Mouse (Mus musculus) liver, embryonic 14.5 days (tissue): Measurements from ENCODE around the gene Lrrn4cl. TPM values are rescaled to one million over a fixed set of nuclear protein-coding genes. Genes with fewer than 3 reads are reported as not detected.

Experiments
- ATAC-seq: fragments of 200-750 bp; cut with Nextera tagmentation; 2 replicates; pipeline ENCODE4 v1.8.0; 2017; ENCODE audit warnings: moderate number of reproducible peaks, mild to moderate bottlenecking, moderate library complexity; ENCODE audit not compliant: insufficient read depth
- DNase-seq, 3 experiments: peaks; one replicate each; pipeline ENCODE4 v3.0.0-alpha.2; 2012 to 2013; ENCODE audit warnings: low read depth in 3 of 3, low spot score in 3 of 3
- H3K27ac ChIP-seq: fragments of 300-500 bp; sonication (generic); 2 replicates; pipeline ENCODE4 v1.5.1; 2014; ENCODE audit warnings: moderate library complexity, mild to moderate bottlenecking, control low read depth, inconsistent platforms
- H3K27me3 ChIP-seq: fragments of 300-500 bp; sonication (generic); 2 replicates; pipeline ENCODE4 v1.6.1; 2014; ENCODE audit warnings: mild to moderate bottlenecking, low read length, moderate library complexity; ENCODE audit not compliant: control insufficient read depth, insufficient read depth
- H3K36me3 ChIP-seq: fragments of 300-500 bp; sonication (generic); replicated peaks from 2 replicates; pipeline ENCODE4 v1.6.1; 2014; ENCODE audit warnings: low read depth; ENCODE audit not compliant: control insufficient read depth, insufficient read depth
- H3K4me1 ChIP-seq, 2 experiments: fragments of 200-500 bp in 1 of 2; fragments of 300-500 bp in 1 of 2; sonication (generic) in 1 of 2; replicated peaks; 2 replicates each; pipeline ENCODE4 v1.6.1; 2012 to 2014; ENCODE audit warnings: antibody characterized with exemption in 1 of 2, inconsistent platforms in 1 of 2, low read length in 1 of 2; ENCODE audit not compliant: control insufficient read depth in 2 of 2, insufficient read depth in 2 of 2
- H3K4me2 ChIP-seq: fragments of 300-500 bp; sonication (generic); 2 replicates; pipeline ENCODE4 v1.6.1; 2014; ENCODE audit warnings: low read depth, mild to moderate bottlenecking, control low read depth, moderate library complexity
- H3K4me3 ChIP-seq, 2 experiments: fragments of 200-500 bp in 1 of 2; fragments of 300-500 bp in 1 of 2; sonication (generic) in 1 of 2; 2 replicates each; pipeline ENCODE4 v1.5.1; 2012 to 2014; ENCODE audit warnings: low read depth in 2 of 2, low read length in 2 of 2, mild to moderate bottlenecking in 2 of 2, control low read depth in 1 of 2, inconsistent platforms in 1 of 2, moderate library complexity in 1 of 2; ENCODE audit not compliant: insufficient read depth in 1 of 2
- H3K9ac ChIP-seq: fragments of 300-500 bp; sonication (generic); replicated peaks from 2 replicates; pipeline ENCODE4 v1.6.1; 2014; ENCODE audit warnings: mild to moderate bottlenecking, control low read depth, moderate library complexity
- H3K9me3 ChIP-seq: fragments of 300-500 bp; sonication (generic); 2 replicates; pipeline ENCODE4 v1.6.1; 2016; ENCODE audit warnings: low read length, mixed read lengths; ENCODE audit not compliant: control insufficient read depth
- CTCF ChIP-seq: IDR thresholded peaks from 2 replicates; pipeline ENCODE4 v1.5.1; 2016; ENCODE audit warnings: antibody characterized with exemption, low read depth, control low read depth
- EP300 ChIP-seq: IDR thresholded peaks from 2 replicates; pipeline ENCODE4 v1.6.1; 2016; ENCODE audit warnings: antibody characterized with exemption, low read depth
- WGBS: fragments of 180-500 bp; shearing (Covaris S2); extraction: QIAGEN DNeasy Blood & Tissue Kit; methylation state at CpG from one replicate; pipeline ENCODE4 v1.1.7; 2014; ENCODE audit not compliant: insufficient replicate concordance; 5-methylcytosine and 5-hydroxymethylcytosine counted together
- polyA plus RNA-seq, 2 experiments: library from polyadenylated mRNA; depleted of rRNA in 1 of 2; stranded (reverse) in 1 of 2; unstranded in 1 of 2; fragments of >200 nt; fragmentation: Nextera tagmentation in 1 of 2; extraction: Ambion mirVana in 1 of 2; gene quantifications; 2 replicates each; pipeline versions ENCODE4 v1.2.1 to v1.2.3; 2012 to 2014

Gene Lrrn4cl
- polyA plus RNA-seq, 2 experiments = 0.10 TPM; not detected in 1

GRCm38 (mm10) chr19:8871267-8872186, 21.0 kb downstream of the Lrrn4cl start, which contains the start of gene Ubxn1:
Ubxn1 (plus strand) TSS chr19:8871496.
- H3K4me1 ChIP-seq = peaks cover 9 to 10% of the 10 kb centered on the region in 2 experiments

GRCm38 (mm10) chr19:8872266-8872840, 21.8 kb downstream of the Lrrn4cl start:
- TF ChIP-seq CTCF = no peak
- no peak for TF ChIP-seq EP300
- ATAC-seq (no peak), DNase-seq (no peak)
- H3K9ac ChIP-seq = peak overlapping the region; percentile 98
- H3K9me3 ChIP-seq = no peaks in the 10 kb centered on the region
- peak overlapping the region; percentile 70 for H3K4me2 ChIP-seq
- 66% methylated on average over 10 of the region's 10 CpGs for WGBS
- H3K4me3 ChIP-seq = peak overlapping the region; percentile 81 to 97
- no peaks in the 10 kb centered on the region for H3K27me3 ChIP-seq
- peaks cover 9 to 10% of the 10 kb centered on the region in 2 experiments for H3K4me1 ChIP-seq
- H3K27ac ChIP-seq = peak overlapping the region; percentile 81
- H3K36me3 ChIP-seq = peaks cover 31% of the 10 kb centered on the region

More at GRCm38 (mm10) chr19:8871267-8872186, 21.0 kb downstream of the Lrrn4cl start, which contains the start of gene Ubxn1:
- peak within 1 kb of the TSS; percentile 70 for H3K4me2 ChIP-seq
- WGBS = under 1% methylated on average over 58 of the region's 59 CpGs
- peaks cover 25% of the 10 kb centered on the region for H3K36me3 ChIP-seq
- DNase-seq (peak; percentile 94 to 96 (median 95)), ATAC-seq (peak; percentile 97)
- TF ChIP-seq EP300 (peak; percentile 42), CTCF (no peak)
- H3K9me3 ChIP-seq = no peaks in the 10 kb centered on the region
- peak within 1 kb of the TSS; percentile 81 to 97 for H3K4me3 ChIP-seq
- no peaks in the 10 kb centered on the region for H3K27me3 ChIP-seq
- peak within 1 kb of the TSS; percentile 98 for H3K9ac ChIP-seq
- peak within 1 kb of the TSS; percentile 81 for H3K27ac ChIP-seq

- Histone ChIP-seq H3K4me3 (no peak overlapping the region), H3K4me2 (no peak overlapping the region), H3K27me3 (no peaks in the 10 kb centered on the region), H3K9ac (no peak overlapping the region), H3K36me3 (peaks cover 31% of the 10 kb centered on the region), H3K9me3 (no peaks in the 10 kb centered on the region), H3K27ac (no peak overlapping the region), H3K4me1 (peaks cover 13 to 16% of the 10 kb centered on the region in 2 experiments)
- DNase-seq (no peak), ATAC-seq (no peak)
- WGBS = 85% methylated on average over 7 of the region's 7 CpGs
- TF ChIP-seq EP300 (no peak), CTCF (no peak)
Measured at GRCm38 (mm10) chr19:8875031-8875430, 24.5 kb downstream of the Lrrn4cl start.

- Histone ChIP-seq H3K9me3 (no peaks in the 10 kb centered on the region), H3K9ac (peak within 1 kb of the TSS; percentile 87), H3K4me3 (peak within 1 kb of the TSS; percentile 89 to 97), H3K4me2 (peak within 1 kb of the TSS; percentile 79), H3K4me1 (peaks cover 6% of the 10 kb centered on the region in 2 experiments), H3K27ac (peak within 1 kb of the TSS; percentile 36), H3K27me3 (no peaks in the 10 kb centered on the region), H3K36me3 (peaks cover 10% of the 10 kb centered on the region)
- peak; percentile 78 to 84 (median 79) for DNase-seq
- ATAC-seq = peak; percentile 94
- no peak for TF ChIP-seq EP300
- no peak for TF ChIP-seq CTCF
- WGBS = under 1% methylated on average over 42 of the region's 42 CpGs
Measured at GRCm38 (mm10) chr19:8880311-8881033, 29.9 kb downstream of the Lrrn4cl start, which contains the start of gene Uqcc3. Uqcc3 (minus strand) TSS chr19:8880923.
